Mouse (Mus musculus): Measurements from ENCODE around the gene Lsm11.
"Not testable (repeated sequence)": the region's sequence is repeated elsewhere in the genome, so short reads cannot be mapped to it uniquely, and the experiment has no call there.

Gene Lsm11

DNA sequence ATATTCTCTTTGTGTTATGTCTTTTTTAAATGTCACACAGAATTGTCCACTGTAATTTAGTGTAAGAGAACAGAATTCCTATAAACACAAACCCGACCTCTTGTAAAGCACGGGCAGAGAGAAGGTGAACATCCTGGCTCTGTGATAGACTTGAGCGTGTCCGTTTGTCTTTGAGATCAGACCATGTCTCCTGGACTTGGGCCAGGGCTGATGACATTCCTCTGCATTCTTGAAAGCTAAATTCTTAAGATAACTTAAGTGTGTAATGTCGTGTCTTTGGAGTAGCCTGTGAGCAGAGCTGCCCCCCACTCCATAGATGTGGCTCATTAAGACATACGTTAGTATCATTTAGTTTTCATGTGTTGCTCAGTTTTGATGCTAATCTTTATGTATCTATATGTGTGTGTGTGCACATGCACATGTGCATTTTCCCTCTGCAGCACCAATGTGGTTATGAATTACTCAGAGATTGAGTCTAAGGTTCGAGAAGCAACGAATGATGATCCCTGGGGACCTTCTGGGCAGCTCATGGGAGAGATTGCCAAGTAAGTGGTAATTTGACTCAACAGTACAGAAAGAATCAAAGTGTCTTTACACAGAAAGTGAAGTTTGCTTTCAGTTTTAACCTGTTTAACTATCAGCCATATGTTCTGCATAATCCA, 61.3 kb downstream of the Lsm11 start:
- DNase-seq (ENCODE audit: low spot score): no peak

DNA sequence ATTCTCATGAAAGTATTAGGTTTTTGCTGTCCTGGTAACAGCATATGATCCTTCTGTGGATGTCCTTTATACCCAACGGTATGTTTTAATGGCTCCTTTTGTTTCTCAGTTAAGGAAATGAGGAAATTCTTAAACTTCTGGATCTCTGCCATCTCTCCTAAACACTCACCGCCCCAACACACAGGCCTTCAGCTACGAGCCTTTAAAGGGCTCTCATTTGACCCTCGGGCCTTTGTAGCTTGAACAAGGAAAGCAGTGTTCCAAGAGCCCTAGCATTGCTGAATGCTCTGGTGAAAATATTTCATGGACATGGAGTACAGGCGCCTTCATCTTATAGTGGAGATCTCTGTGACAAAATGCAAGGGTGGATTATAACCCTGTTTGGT, 63.1 kb downstream of the Lsm11 start:
- DNase-seq (ENCODE audit: low spot score): no peak

- DNase-seq (ENCODE audit: low spot score): no peak
Observed at GRCm38 (mm10) chr11:45881026-45881682, 63.6 kb downstream of the Lsm11 start.

GRCm38 (mm10) chr11:45879366-45879765, 65.4 kb downstream of the Lsm11 start:
- DNase-seq (ENCODE audit: low spot score): not testable (repeated sequence)
